Mouse (Mus musculus): ENCODE results near the gene Pde9a. TPM values are rescaled to one million over a fixed set of nuclear protein-coding genes. Genes with fewer than 3 reads are reported as not detected.

Gene Pde9a
- polyA plus RNA-seq, 3 experiments from 2014 or later, result not detected

DNA sequence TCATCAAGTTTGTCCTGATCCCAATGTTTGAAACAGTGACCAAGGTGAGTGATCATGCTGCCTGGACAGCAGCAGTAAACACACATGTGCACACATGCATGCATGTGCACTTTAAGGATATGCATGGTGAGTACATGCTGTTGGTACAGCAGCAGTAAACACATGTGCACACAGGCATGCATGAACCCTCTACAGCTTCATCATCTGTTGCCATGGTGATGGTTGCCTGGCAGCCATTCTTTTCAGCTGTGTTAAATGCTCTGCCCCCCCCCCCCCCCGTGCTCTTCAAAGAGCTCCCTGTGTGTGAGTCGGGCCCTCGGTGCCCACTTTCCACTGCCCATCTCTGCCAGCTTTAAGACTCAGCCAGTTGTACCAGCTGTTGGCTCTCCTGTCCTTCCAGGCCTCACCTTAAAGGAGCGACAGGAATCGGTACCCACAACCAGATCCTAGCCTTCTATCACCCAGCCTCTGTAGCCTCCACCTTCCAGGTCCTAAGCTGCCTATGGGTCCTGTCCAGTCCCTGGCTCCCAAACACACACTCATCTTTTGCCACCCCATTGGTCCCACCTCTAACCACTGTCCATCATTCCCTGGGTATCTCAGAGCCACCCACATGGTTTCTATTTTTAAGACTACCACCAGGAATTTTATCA, 84.9 kb downstream of the Pde9a start:
- no peak for ATAC-seq

DNA sequence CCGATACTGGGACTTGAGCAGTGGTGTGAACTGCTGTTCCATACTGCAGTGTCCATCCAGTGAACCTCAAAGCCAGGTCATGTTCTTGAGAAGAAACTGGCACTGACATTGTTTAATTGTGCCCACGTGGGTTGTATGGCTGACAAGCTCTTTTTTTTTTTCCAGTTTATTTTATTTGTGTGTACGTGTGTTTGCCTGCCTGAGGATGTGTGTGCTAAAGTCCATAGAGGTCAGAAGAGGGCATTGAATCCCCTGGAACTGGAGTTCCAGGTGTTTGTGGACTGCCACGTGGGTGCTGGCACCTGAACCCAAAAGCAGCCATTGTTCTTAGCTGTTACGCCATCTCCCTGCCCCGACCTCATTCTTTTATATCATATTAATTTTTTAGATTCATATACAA, 88.4 kb downstream of the Pde9a start:
- no peak for ATAC-seq

- no peak for ATAC-seq
Measured at GRCm38 (mm10) chr17:31478606-31479005, 92.6 kb downstream of the Pde9a start.

- no peak for ATAC-seq
Measured at GRCm38 (mm10) chr17:31479108-31479844, 93.3 kb downstream of the Pde9a start.

DNA sequence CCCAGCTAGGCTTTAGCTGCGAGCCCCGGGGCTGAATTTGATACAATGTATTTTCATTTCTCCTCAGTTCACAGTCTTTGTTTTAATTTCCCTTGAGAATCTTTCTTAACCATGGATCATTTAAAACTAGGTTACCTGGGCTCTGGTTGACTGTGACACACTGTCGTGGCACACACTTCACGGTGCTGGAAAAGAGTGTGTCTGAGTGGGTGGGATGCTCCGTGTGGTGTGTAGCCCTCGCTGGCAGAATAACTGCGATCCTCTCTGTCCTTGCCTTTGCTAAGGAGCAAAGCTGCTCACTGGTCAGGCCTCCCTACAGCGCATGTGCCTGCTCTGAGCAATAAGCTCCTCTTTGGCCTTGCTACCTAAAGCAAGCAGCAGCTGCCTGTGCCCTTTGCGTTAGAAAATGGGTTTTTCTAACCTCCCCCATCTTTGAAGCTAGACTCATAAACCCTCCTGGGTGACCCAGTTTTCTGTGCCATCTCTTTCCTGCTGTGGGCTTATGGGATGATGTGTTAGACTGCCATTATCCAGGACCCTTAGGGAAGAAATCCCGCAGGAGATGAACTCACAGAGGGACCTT, 100.7 kb downstream of the Pde9a start:
- ATAC-seq, result no peak

GRCm38 (mm10) chr17:31487433-31488060, 101.5 kb downstream of the Pde9a start:
- ATAC-seq, result no peak

DNA sequence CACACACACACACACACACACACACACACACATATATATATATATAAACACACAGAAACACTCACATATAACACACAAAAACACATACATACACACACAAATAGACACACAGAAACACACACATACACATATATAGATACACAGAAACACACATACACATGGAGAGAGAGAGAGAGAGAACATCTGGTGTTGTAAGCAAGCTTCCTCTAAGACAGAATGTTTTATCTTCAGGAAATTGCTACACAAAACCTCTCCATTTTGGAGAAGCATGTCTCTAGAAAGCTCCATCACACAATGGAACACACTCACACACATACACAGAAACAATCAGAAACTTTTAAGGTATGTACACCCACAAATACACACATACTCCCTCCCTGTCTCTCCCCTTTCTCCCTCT, 105.3 kb downstream of the Pde9a start:
- no peak for ATAC-seq

- no peak for ATAC-seq
Measured at GRCm38 (mm10) chr17:31492416-31492815, 106.4 kb downstream of the Pde9a start.

GRCm38 (mm10) chr17:31494989-31495388, 109.0 kb downstream of the Pde9a start:
- ATAC-seq, result no peak

- no peak for ATAC-seq
Measured at GRCm38 (mm10) chr17:31497726-31498125, 111.7 kb downstream of the Pde9a start.

DNA sequence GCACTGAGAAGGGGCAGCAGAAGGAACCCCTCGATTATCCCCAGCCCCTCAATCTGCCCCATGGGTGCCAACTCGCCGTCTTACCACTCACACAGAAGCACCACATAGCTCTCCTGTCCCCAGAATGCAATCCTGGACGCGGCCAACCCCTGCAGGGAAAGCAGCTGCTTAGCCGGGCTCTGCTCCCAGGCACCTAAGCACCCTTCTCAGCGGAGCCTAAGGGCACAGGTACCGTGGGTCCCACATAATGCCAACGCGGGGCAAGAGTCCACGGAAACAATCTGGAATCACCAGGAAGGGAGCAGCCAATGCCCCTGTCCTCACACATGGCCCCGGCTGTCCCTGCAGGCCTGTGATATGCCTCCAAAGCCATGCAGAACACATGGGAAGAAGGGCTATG, 113.7 kb downstream of the Pde9a start:
- ATAC-seq, result no peak

DNA sequence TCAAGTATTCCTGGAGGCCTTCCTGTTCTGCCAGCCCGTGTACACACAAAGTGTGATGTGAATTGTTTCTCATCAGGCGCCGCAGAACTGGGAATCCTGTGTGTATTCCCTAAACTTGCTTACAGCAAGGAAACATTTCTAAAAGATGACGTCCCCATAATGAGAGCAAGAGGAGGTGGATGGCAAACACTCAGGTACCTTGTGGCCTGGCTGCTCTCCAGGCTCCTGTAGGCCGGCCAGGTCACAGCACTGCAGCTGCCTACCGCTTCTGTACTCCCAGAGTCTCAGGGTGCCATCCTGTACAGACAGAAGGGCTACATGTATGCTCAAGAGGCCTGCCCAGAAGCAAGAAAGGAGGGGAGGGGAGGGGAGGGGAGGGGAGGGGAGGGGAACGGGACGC, 114.4 kb downstream of the Pde9a start:
- no peak for ATAC-seq

DNA sequence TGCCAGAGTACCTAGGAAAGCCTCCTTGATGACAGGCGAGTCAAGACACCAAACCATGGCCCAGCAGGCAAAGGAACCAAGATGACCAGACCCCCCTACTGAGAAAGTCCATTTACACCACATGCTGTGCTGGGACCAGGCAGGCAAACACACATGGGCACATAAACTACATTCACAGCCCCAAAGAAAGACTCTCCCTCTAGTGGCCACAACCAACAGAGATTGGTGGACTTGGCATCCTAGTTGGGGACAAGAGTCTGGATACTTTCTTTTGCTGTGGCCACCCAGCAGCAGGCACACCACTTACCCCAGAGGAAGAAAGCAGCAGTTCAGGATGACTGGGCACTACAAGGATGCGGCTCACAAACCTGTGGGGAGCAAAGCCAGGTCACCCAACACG, 114.9 kb downstream of the Pde9a start:
- ATAC-seq, result no peak

DNA sequence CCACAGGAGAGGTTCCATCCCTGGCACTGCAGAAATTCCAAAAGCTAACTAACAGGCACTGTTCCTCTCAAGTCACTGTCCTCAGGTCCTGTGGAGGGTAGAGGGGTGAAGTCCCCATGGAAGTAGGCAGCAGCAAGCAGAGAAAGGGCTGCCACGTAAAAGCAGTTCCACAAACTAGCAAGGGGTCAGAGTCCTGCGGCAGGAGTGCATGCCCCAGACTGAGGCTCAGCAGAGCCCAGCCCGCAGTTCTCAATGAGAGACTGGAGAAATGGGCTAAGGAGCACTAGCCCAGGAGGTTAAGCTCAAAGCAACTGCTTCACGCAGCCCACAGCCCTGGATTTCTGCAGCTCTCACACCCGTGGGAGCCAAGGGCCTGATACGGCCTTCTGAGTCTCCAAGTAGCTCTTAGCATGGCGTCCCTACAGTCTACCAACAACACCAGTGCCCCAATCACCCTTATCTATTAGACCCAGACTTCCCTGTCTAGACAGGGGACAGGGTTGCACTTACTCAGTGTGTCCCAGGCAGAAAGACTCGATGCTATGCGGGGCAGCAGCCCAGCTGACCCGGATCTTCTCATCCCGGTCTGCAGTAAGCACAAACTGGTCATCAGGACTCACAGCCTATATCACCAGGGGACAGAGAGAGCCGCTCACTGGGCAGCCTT, 116.4 kb downstream of the Pde9a start:
- ATAC-seq, result no peak

GRCm38 (mm10) chr17:31503337-31503736, 117.3 kb downstream of the Pde9a start:
- no peak for ATAC-seq

- no peak for ATAC-seq
Measured at GRCm38 (mm10) chr17:31503936-31504335, 117.9 kb downstream of the Pde9a start.

DNA sequence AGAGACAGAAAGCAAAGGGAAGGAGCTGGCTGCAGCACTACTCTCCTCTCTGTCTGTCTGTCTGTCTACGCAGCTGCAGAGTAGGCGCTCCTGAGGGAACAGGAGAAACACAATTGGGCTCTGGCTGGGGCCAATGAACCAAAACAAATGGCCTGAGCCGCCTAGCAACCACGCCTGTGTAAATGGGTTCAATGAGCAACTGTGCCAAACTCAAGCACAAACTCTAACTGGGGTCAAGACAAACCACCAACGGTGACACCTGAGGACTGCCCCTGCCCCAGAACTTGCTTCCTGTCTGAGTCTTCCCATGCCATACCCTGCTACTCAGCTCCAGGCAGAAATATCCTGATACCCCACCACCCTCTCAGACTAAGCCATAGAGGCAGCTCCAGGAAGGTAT, 119.0 kb downstream of the Pde9a start:
- no peak for ATAC-seq

- ATAC-seq, result no peak
Measured at GRCm38 (mm10) chr17:31506282-31506681, 120.3 kb downstream of the Pde9a start.

DNA sequence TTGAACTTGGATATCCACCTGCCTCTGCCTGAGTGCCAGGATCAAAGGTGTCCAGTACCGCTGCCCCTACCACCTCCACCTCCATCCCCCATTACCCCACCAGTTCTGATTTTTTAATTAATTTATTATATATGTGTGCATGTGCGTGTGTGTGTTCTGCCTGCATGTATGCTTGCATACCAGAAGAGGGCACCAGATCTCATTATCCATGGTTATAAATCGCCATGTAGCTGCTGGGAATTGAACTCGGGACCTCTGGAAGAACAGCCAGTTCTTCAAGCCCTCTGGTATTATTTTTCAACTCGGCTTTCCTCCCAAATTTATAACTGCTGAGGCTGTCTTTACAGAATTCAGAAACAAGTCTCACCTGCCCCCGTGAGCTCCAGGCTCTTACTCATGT, 124.9 kb downstream of the Pde9a start:
- ATAC-seq, result no peak

DNA sequence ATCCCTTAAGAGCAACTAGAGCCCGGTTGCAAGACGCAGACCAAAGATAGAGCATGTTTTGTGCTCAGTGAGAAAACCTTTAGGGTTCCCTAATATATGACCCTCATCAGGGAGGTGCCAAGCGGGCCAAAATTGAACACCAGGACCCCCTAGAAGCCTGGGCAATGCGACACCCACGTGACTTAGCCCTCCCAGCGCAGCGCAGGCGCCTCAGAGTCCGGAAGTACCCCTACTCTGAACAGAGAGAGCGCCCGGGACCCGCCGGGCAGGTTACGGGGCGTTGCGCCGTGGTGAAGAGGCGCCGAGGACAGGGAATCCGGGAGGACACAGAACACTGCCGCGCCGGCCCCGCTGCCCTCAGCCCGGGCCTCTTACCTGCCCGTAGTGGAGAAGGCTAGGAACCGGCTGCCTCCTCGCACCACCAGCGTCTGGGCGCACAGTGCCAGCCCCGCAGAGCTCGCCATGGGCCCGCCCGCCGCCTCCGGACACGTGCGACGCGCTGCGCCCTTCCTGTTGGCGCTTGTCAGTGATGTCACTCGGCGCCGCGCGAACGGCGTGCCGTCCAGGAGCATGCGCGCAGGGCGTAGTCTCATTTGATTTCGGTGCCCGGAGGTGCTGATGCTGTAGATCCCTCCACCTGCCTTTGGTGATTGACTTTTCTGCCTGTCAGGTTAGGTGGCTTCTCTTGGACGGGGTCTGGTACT, 125.9 kb downstream of the Pde9a start:
- peak; percentile 91 for ATAC-seq

GRCm38 (mm10) chr17:31512593-31512992, 126.6 kb downstream of the Pde9a start:
- no peak for ATAC-seq

- ATAC-seq, result no peak
Measured at GRCm38 (mm10) chr17:31514696-31515095, 128.7 kb downstream of the Pde9a start.
